Mouse (Mus musculus) kidney, adult 8-10 months (tissue): ENCODE measurements at regions not wholly inside any gene's neighbourhood (a gene's known extent, or its start where the extent isn't known, plus 50 kb on each side); places are given as distances from the start of the nearest gene placed in this dataset.
A peak's percentile ranks its signal among the peaks of the same experiment; 100 is the strongest.

Source experiments
- DNase-seq, 2 experiments: peaks; one replicate each; pipeline ENCODE4 v3.0.0; 2022

GRCm38 (mm10) chr11:17464875-17465274 lies 207.5 kb downstream of the C1d start:
- no peak for DNase-seq

GRCm38 (mm10) chr11:17468431-17469165 lies 211.2 kb downstream of the C1d start:
- no peak for DNase-seq

- no peak for DNase-seq
Measured at GRCm38 (mm10) chr11:17481436-17481996, 224.1 kb downstream of the C1d start.

DNA sequence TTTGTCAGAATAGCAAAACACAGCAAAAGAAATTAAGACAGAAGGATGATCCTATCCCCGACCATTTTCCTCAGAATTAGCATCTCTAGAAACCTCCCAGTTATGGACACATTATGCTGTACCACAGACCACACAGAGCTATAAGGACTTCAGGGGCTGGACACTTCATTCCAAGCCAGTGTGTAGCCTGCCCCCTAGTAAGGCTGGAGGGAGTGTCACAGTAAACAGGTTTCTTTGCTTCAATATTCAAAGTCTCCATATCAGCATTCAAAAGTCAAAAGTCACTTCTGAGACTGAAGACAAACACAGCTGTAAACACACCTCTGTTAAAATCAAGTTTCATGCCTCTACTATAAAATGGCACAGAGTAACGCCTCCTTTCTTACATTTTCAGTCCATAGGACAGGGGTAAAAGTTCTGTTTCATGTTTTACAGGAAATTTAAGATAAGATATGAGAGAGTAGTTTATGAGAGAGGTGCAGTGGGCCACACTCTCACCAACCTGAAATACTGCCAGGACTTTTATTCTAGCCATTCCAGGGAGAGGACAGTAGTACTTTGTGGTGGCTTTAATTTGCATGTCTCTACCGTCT lies 226.6 kb downstream of the C1d start:
- DNase-seq: no peak

- no peak for DNase-seq
Measured at GRCm38 (mm10) chr11:17501120-17502043, 244.0 kb downstream of the C1d start.

DNA sequence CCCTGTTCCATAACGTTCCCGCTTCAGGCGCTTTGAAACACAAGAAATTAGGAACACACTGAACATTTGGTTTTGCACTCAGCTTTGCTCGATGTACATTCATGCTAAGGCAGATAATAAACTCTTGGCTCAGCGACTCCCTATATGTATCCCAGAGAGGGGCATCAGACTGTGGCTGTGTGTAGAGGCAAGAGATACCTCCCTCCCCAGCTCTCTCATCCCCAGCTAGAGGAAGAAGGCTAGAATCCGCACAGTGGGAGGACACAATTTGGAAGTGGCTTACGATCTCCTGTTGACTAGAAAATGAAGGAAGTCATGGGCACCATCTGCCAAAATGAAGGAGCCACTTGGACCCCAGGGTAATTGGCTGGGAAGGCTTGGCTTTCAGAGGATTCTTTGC lies 244.7 kb downstream of the C1d start:
- no peak for DNase-seq

GRCm38 (mm10) chr11:17522220-17522919 lies 265.0 kb downstream of the C1d start:
- DNase-seq: no peak

- peak in 1 of 2 experiments; percentile 10 for DNase-seq
Measured at GRCm38 (mm10) chr11:17523329-17523728, 265.9 kb downstream of the C1d start.

GRCm38 (mm10) chr11:17524985-17525775 lies 267.8 kb downstream of the C1d start:
- no peak for DNase-seq

GRCm38 (mm10) chr11:17526476-17526875 lies 269.1 kb downstream of the C1d start:
- no peak for DNase-seq

- DNase-seq: no peak
Measured at GRCm38 (mm10) chr11:17528609-17529008, 271.2 kb downstream of the C1d start.

GRCm38 (mm10) chr11:17533706-17534105 lies 276.3 kb downstream of the C1d start:
- DNase-seq: no peak

DNA sequence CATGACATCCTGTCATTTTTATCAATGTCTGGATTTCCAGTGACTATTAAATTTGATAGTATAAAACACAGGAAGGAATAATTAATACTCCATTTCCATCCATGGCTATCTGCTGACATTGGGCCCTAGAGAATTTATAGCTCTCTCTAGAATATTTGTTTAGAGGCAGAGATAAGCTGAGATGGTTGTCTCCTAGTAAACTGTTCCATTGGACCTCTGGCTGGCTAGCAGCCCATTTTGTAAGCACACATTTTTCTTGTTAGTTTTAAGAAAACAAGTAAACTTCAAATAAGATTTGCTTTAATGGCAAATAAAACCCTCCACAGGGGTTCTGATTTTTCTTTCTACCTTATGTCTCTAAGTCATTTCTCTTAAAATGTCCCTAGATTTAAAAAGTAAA lies 288.9 kb downstream of the C1d start:
- DNase-seq: no peak

- DNase-seq: no peak
Measured at GRCm38 (mm10) chr11:17549148-17549547, 291.8 kb downstream of the C1d start.

GRCm38 (mm10) chr11:17555276-17555675 lies 297.9 kb downstream of the C1d start:
- no peak for DNase-seq

DNA sequence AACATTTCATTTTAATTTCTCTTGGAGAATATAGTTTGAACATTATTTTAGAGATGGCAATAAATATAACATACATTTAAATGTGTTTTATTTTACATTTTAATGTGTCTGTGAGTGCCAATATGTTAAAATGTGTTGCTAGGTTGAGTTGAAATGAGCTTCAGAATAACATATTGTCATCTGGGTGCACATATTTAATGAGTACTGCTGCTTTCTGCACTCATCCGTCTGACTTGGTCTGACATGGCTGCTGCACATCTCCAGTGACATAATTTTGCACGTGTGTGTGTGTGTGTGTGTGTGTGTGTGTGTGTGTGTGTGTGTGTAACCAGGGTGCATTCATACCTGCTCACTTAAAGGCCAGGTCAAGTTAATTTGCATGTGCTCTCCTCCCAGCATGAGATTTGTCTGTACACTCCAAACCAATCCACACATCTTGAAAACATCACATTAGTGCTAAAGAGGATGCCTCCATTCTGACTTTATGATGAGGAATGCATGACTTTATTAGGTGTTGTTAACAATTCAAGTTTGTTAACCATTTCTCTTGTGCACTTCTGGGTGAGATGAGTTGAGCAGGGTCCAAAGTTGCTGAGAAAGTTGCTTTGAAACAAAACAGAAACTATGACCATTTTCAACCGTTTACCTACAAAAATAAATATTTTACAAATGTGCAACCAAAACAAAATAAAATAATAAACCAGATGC lies 334.6 kb downstream of the C1d start:
- no peak for DNase-seq

GRCm38 (mm10) chr11:17603726-17604493 lies 346.5 kb downstream of the C1d start:
- peak; percentile 1 for DNase-seq

- DNase-seq: no peak
Measured at GRCm38 (mm10) chr11:17620462-17621248, 333.0 kb downstream of the Etaa1 start.

DNA sequence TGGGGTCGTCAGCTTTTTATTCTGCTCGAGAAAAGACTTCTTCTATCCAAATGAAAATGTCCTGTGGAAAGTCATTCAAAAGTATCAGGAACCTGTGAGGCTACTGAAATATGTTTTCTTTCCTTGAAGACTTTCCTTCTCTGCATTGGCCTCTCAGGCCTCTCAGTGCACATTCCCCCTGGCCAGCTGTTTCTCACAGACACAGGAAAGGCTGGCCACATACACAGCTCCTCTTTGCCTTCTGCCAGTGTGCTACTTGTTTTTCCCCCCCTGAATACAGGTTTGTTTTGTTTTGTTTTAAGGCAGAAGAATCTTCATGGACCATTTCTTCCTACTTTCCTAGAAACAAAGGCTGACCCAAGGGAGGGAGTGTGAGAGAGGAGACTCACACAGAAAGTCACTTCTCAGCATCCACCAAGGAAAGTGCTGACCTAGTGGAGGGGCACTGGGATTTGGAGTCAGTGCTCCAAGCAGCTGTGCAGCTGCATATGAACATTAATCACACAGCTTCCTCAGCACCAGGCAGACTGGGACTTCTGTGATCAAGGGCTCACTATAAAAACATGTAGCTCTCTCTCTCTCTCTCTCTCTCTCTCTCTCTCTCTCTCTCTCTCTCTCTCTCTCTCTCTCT lies 324.0 kb downstream of the Etaa1 start:
- no peak for DNase-seq
